Mouse (Mus musculus): Measurements from ENCODE around the gene Ihh. TPM values are rescaled to one million over a fixed set of nuclear protein-coding genes. Genes with fewer than 3 reads are reported as not detected.

Gene Ihh
- polyA plus RNA-seq, 1 experiment from 2014 or later = 25.3 TPM

MicroRNA genes within 50 kb of the gene (microRNA counts, 519-probe panel; counts per million panel counts)
- 3,730 counts per million, percentile 93 among the panel's probes with 10 or more counts for microRNA mmu-miR-375

Small RNA genes lying within 50 kb of the gene (microRNA-seq; reads per million reads assigned to microRNA genes)
- gene Mir375 = 20,334 reads per million, percentile 96 among the genes with 10 or more reads in this experiment

Other genes with a start within 250 kb of the Ihh start
- gene Cyp27a1, start 238.1 kb downstream of the Ihh start, polyA plus RNA-seq (2015; fragmentation: Nextera tagmentation; extraction: Ambion mirVana) = 7.6 and 8.0 TPM in 2 replicates
- gene Prkag3, start 202.5 kb downstream of the Ihh start, polyA plus RNA-seq (2015; fragmentation: Nextera tagmentation; extraction: Ambion mirVana) = 0.15 and 0.17 TPM in 2 replicates
- 0.22 and 0.49 TPM in 2 replicates for gene Wnt6, start 179.8 kb downstream of the Ihh start, polyA plus RNA-seq (2015; fragmentation: Nextera tagmentation; extraction: Ambion mirVana)
- 0.05 and 0.09 TPM in 2 replicates for gene Wnt10a, start 160.2 kb downstream of the Ihh start, polyA plus RNA-seq (2015; fragmentation: Nextera tagmentation; extraction: Ambion mirVana)
- gene Cdk5r2, start 96.7 kb downstream of the Ihh start, polyA plus RNA-seq (2015; fragmentation: Nextera tagmentation; extraction: Ambion mirVana) = 0.07 and 0.18 TPM in 2 replicates
- gene Fev, start 66.3 kb downstream of the Ihh start, polyA plus RNA-seq (2015; fragmentation: Nextera tagmentation; extraction: Ambion mirVana) = 0.95 and 1.5 TPM in 2 replicates
- gene Cryba2, start 58.5 kb downstream of the Ihh start, polyA plus RNA-seq (2015; fragmentation: Nextera tagmentation; extraction: Ambion mirVana) = 1.5 and 2.4 TPM in 2 replicates
- gene Cfap65, start 16.1 kb downstream of the Ihh start, polyA plus RNA-seq (2015; fragmentation: Nextera tagmentation; extraction: Ambion mirVana) = 0.07 and 0.16 TPM in 2 replicates
- gene Nhej1, start 173.5 kb upstream of the Ihh start, polyA plus RNA-seq (2015; fragmentation: Nextera tagmentation; extraction: Ambion mirVana) = 9.4 and 10.2 TPM in 2 replicates
- gene Slc23a3, start 182.2 kb upstream of the Ihh start, polyA plus RNA-seq (2015; fragmentation: Nextera tagmentation; extraction: Ambion mirVana) = 1.2 and 1.5 TPM in 2 replicates
- gene Cnppd1, start 191.0 kb upstream of the Ihh start, polyA plus RNA-seq (2015; fragmentation: Nextera tagmentation; extraction: Ambion mirVana) = 49.1 and 52.5 TPM in 2 replicates
- 44.7 and 50.8 TPM in 2 replicates for gene Retreg2, start 191.1 kb upstream of the Ihh start, polyA plus RNA-seq (2015; fragmentation: Nextera tagmentation; extraction: Ambion mirVana)
- gene Zfand2b, start 217.0 kb upstream of the Ihh start, polyA plus RNA-seq (2015; fragmentation: Nextera tagmentation; extraction: Ambion mirVana) = 53.2 and 54.6 TPM in 2 replicates
- gene Abcb6, start 228.7 kb upstream of the Ihh start, polyA plus RNA-seq (2015; fragmentation: Nextera tagmentation; extraction: Ambion mirVana) = 21.5 and 27.8 TPM in 2 replicates
- 25.4 and 26.5 TPM in 2 replicates for gene Ankzf1, start 240.5 kb upstream of the Ihh start, polyA plus RNA-seq (2015; fragmentation: Nextera tagmentation; extraction: Ambion mirVana)
- 28.3 and 31.7 TPM in 2 replicates for gene Atg9a, start 240.5 kb upstream of the Ihh start, polyA plus RNA-seq (2015; fragmentation: Nextera tagmentation; extraction: Ambion mirVana)

All from intestine, embryonic 16.5 days (tissue).